Comparison of ENCODE assay signal across 24 mouse cellular contexts in genomic region chr10:12858017-12858416, GRCm38 (mm10). TPM values are rescaled to one million over a fixed set of nuclear protein-coding genes. Genes with fewer than 3 reads are reported as not detected.
DNase-seq lines count a peak whose midpoint lies in the region; ATAC-seq and TF ChIP-seq lines count a peak whose summit lies in the region.
"Had no signal": no experiment of that assay in that cellular context is flagged by ENCODE, and none has a peak within 500 bp of the region (broad histone marks: within the 10 kb centered on the region; RNA-seq: fewer than 3 reads in every experiment).

No protein-coding gene starts in this region.

- no peak overlapping the region for H3K4me3 ChIP-seq in cerebellum, adult 2 months (replicated peaks; ENCODE audit: insufficient read depth, low read depth, low read length)
- H3K4me3 ChIP-seq in stomach, postnatal 0 days (ENCODE audit: low read depth, low read length): no peak overlapping the region
- H3K4me3 ChIP-seq: heart, embryonic 13.5 days; limb, embryonic 15.5 days had no signal

- H3K9ac ChIP-seq in stomach, postnatal 0 days (ENCODE audit: low read length): no peak overlapping the region
- H3K9ac ChIP-seq: limb, embryonic 15.5 days had no signal

- peaks cover 9% of the 10 kb centered on the region for H3K4me1 ChIP-seq in cerebellum, adult 2 months (ENCODE audit: control insufficient read depth, insufficient read depth, low read length)
- no peaks in the 10 kb centered on the region for H3K4me1 ChIP-seq in stomach, postnatal 0 days (replicated peaks; ENCODE audit: control insufficient read depth, insufficient read depth)

- H3K27me3 ChIP-seq in cerebellum, adult 2 months (ENCODE audit: control insufficient read depth, insufficient read depth, low read length): no peaks in the 10 kb centered on the region
- no peaks in the 10 kb centered on the region for H3K27me3 ChIP-seq in stomach, postnatal 0 days (ENCODE audit: control insufficient read depth, insufficient read depth, low read length)
- H3K27me3 ChIP-seq: CH12.LX; heart, embryonic 13.5 days; limb, embryonic 15.5 days had no signal

- no peak overlapping the region for H3K4me2 ChIP-seq in stomach, postnatal 0 days (replicated peaks; ENCODE audit: low read depth)
- H3K4me2 ChIP-seq: heart, embryonic 13.5 days; limb, embryonic 15.5 days had no signal

- H3K9me3 ChIP-seq in stomach, postnatal 0 days (ENCODE audit: control insufficient read depth, low read length): no peaks in the 10 kb centered on the region
- H3K9me3 ChIP-seq: G1E; heart, embryonic 13.5 days; limb, embryonic 15.5 days had no signal

- no peak overlapping the region for H3K27ac ChIP-seq in cerebellum, adult 2 months (ENCODE audit: insufficient read depth, low read length)
- no peak overlapping the region for H3K27ac ChIP-seq in stomach, postnatal 0 days (replicated peaks)
- H3K27ac ChIP-seq: heart, embryonic 13.5 days; hindbrain, postnatal 0 days; limb, embryonic 15.5 days had no signal

- WGBS in cerebellum, adult 2 months: 69% methylated on average over 5 of the region's 5 CpGs
- 48% methylated on average over 5 of the region's 5 CpGs for WGBS in stomach, postnatal 0 days

- no peak for TF ChIP-seq EP300 in stomach, postnatal 0 days (optimal IDR thresholded peaks at IDR 0.05)

- TF ChIP-seq POLR2A in cerebellum, adult 2 months (IDR thresholded peaks at IDR 0.05; ENCODE audit: borderline replicate concordance, insufficient read depth, low read length): no peak

- no peak for TF ChIP-seq CTCF in cerebellum, adult 2 months (IDR thresholded peaks at IDR 0.05; ENCODE audit: borderline replicate concordance, insufficient read depth, low read depth, low read length)
- TF ChIP-seq CTCF in stomach, postnatal 0 days (IDR thresholded peaks at IDR 0.05; ENCODE audit: low read depth): no peak

- no peak for DNase-seq in frontal cortex, postnatal 10 days (ENCODE audit: low spot score in 2 of 2)
- DNase-seq in lung, postnatal 25 days (ENCODE audit: low spot score): peak; percentile 30
- DNase-seq in lung, postnatal 4 days: no peak
- peak; percentile 29 for DNase-seq in adipocyte (ENCODE audit: low spot score)
- DNase-seq in cerebellum, adult 2 months: no peak
- DNase-seq in spleen, adult 18-20 months: no peak
- DNase-seq in stomach, postnatal 0 days (ENCODE audit: low spot score): no peak
- DNase-seq: adrenal gland, adult 8-10 months; cerebellum, adult 8-10 months; heart, postnatal 14 days; kidney, adult 9 months; kidney, postnatal 14 days; left cerebral cortex, postnatal 4 days; right cerebral cortex, adult 18-20 months; right cerebral cortex, postnatal 4 days had no signal

- ATAC-seq in frontal cortex, adult (ENCODE audit: low TSS enrichment): peak; percentile 85
- no peak for ATAC-seq in stomach, postnatal 0 days (ENCODE audit: low FRiP score, low TSS enrichment)
- ATAC-seq: forebrain, embryonic 16.5 days; hindbrain, postnatal 0 days; intestine, embryonic 16.5 days; midbrain, embryonic 16.5 days had no signal

- H3K36me3 ChIP-seq in stomach, postnatal 0 days (ENCODE audit: control insufficient read depth, insufficient read depth, low read length): 0 out of 2 replicates have a peak, but pooled peaks cover 7% of the 10 kb centered on the region

RNA-seq across cellular contexts. Expression of gene Utrn, which starts 11.1 kb away (rescaled TPM):
- 32.5 and 33.5 TPM in 2 replicates for polyA plus RNA-seq in cerebellum, adult 2 months (2012; rRNA removed)
- polyA plus RNA-seq in stomach, postnatal 0 days (2015; fragmentation: Nextera tagmentation; extraction: Ambion mirVana): 33.8 and 40.4 TPM in 2 replicates

Comparison
In these comparisons a context has a peak if more than half of its experiments do, and no peak if none do; other contexts are left out.
1. DNase-seq: peak in lung, postnatal 25 days (single experiment) and adipocyte (single experiment); none in frontal cortex, postnatal 10 days (0 of 2), lung, postnatal 4 days (0 of 2), cerebellum, adult 2 months (0 of 2), spleen, adult 18-20 months (0 of 2) and stomach, postnatal 0 days (single experiment).